In genomic region chr14:33338684-33339083, GRCm38 (mm10) we compare ENCODE assay signal across 30 mouse cellular contexts.
DNase-seq lines count a peak whose midpoint lies in the region; ATAC-seq and TF ChIP-seq lines count a peak whose summit lies in the region.
"Had no signal": no experiment of that assay in that cellular context is flagged by ENCODE, and none has a peak within 500 bp of the region (broad histone marks: within the 10 kb centered on the region; RNA-seq: fewer than 3 reads in every experiment).

No protein-coding gene starts in this region.

- no peak overlapping the region for H3K4me2 ChIP-seq in intestine, postnatal 0 days (replicated peaks; ENCODE audit: low read depth)
- no peak overlapping the region for H3K4me2 ChIP-seq in intestine, embryonic 15.5 days (replicated peaks)
- H3K4me2 ChIP-seq in liver, embryonic 14.5 days (ENCODE audit: low read depth) = no peak overlapping the region
- no peak overlapping the region for H3K4me2 ChIP-seq in liver, embryonic 11.5 days
- H3K4me2 ChIP-seq: embryonic facial prominence, embryonic 15.5 days; forebrain, embryonic 12.5 days; heart, embryonic 12.5 days; hindbrain, embryonic 15.5 days; limb, embryonic 15.5 days; midbrain, embryonic 12.5 days; neural tube, embryonic 13.5 days had no signal

- no peaks in the 10 kb centered on the region for H3K4me1 ChIP-seq in intestine, postnatal 0 days (replicated peaks; ENCODE audit: control insufficient read depth, insufficient read depth, low read length)
- no peaks in the 10 kb centered on the region for H3K4me1 ChIP-seq in intestine, embryonic 15.5 days (replicated peaks)
- H3K4me1 ChIP-seq in liver, embryonic 14.5 days (replicated peaks; ENCODE audit: control insufficient read depth in 2 of 2, insufficient read depth in 2 of 2, low read length in 1 of 2) = no peaks in the 10 kb centered on the region; a peak in 1 of 4 replicates
- H3K4me1 ChIP-seq in liver, embryonic 11.5 days (replicated peaks; ENCODE audit: control insufficient read depth, insufficient read depth, low read length) = no peaks in the 10 kb centered on the region
- H3K4me1 ChIP-seq in MEL (ENCODE audit: control insufficient read depth in 1 of 2, insufficient read depth in 2 of 2, low read length in 2 of 2) = no peaks in the 10 kb centered on the region
- H3K4me1 ChIP-seq: embryonic facial prominence, embryonic 15.5 days; forebrain, embryonic 12.5 days had no signal

- no peak for DNase-seq in liver, embryonic 14.5 days (ENCODE audit: low read depth in 3 of 3, low spot score in 3 of 3)
- no peak for DNase-seq in liver, embryonic 11.5 days (ENCODE audit: low spot score)
- no peak for DNase-seq in MEL (ENCODE audit: low read depth, low spot score)
- no peak for DNase-seq in layer of hippocampus, adult 11-12 months (ENCODE audit: low spot score)
- no peak for DNase-seq in cerebellum, adult 9-11 months
- DNase-seq: adrenal gland, postnatal 10 days; B cell, adult 2 months; cerebellum, adult 11-12 months; cerebellum, postnatal 10 days; gastrocnemius, postnatal 14 days; heart, postnatal 10 days; kidney, adult 8-10 months; kidney, postnatal 14 days; lung, adult 2 months; lung, postnatal 36 days; right cerebral cortex, postnatal 4 days; thymus, adult 2 months; thymus, postnatal 36 days had no signal

- no peak overlapping the region for H3K9ac ChIP-seq in intestine, postnatal 0 days (ENCODE audit: low read depth, low read length)
- H3K9ac ChIP-seq in intestine, embryonic 15.5 days = no peak overlapping the region
- H3K9ac ChIP-seq in liver, embryonic 14.5 days (replicated peaks) = no peak overlapping the region
- H3K9ac ChIP-seq in liver, embryonic 11.5 days (ENCODE audit: low read depth, low read length) = no peak overlapping the region
- no peak overlapping the region for H3K9ac ChIP-seq in MEL (ENCODE audit: control insufficient read depth, low read depth, low read length, poor library complexity, severe bottlenecking)
- H3K9ac ChIP-seq: embryonic facial prominence, embryonic 15.5 days; forebrain, embryonic 12.5 days; heart, embryonic 12.5 days; hindbrain, embryonic 15.5 days; limb, embryonic 15.5 days; midbrain, embryonic 12.5 days; neural tube, embryonic 13.5 days had no signal

- WGBS in intestine, postnatal 0 days = 71% methylated on average over 5 of the region's 5 CpGs
- WGBS in intestine, embryonic 15.5 days = 68% methylated on average over 5 of the region's 5 CpGs
- 53% methylated on average over 5 of the region's 5 CpGs for WGBS in liver, embryonic 14.5 days (ENCODE audit: insufficient replicate concordance)
- WGBS in liver, embryonic 11.5 days = 69% methylated on average over 5 of the region's 5 CpGs

- no peaks in the 10 kb centered on the region for H3K9me3 ChIP-seq in intestine, postnatal 0 days (ENCODE audit: control insufficient read depth)
- no peaks in the 10 kb centered on the region for H3K9me3 ChIP-seq in intestine, embryonic 15.5 days
- H3K9me3 ChIP-seq in liver, embryonic 14.5 days (ENCODE audit: control insufficient read depth, low read length) = no peaks in the 10 kb centered on the region
- no peaks in the 10 kb centered on the region for H3K9me3 ChIP-seq in liver, embryonic 11.5 days (ENCODE audit: control insufficient read depth, low read length)
- no peaks in the 10 kb centered on the region for H3K9me3 ChIP-seq in MEL (replicated peaks; ENCODE audit: insufficient read depth, low read length)
- H3K9me3 ChIP-seq: embryonic facial prominence, embryonic 10.5 days; embryonic facial prominence, embryonic 15.5 days; forebrain, embryonic 12.5 days; heart, embryonic 12.5 days; hindbrain, embryonic 15.5 days; limb, embryonic 10.5 days; limb, embryonic 15.5 days; midbrain, embryonic 12.5 days; neural tube, embryonic 13.5 days had no signal

- no peaks in the 10 kb centered on the region for H3K79me2 ChIP-seq in MEL (ENCODE audit: control insufficient read depth, insufficient read depth, low read length, poor library complexity)

- ATAC-seq in intestine, postnatal 0 days = no peak
- ATAC-seq in intestine, embryonic 15.5 days = no peak
- ATAC-seq in liver, embryonic 14.5 days (ENCODE audit: insufficient read depth) = no peak
- ATAC-seq in liver, embryonic 11.5 days (replicated peaks; ENCODE audit: low FRiP score) = no peak
- 0 out of 2 replicates have a peak, but pooled peaks have one; percentile 52 for ATAC-seq in common myeloid progenitor, adult 5-6 weeks (replicated peaks; ENCODE audit: low read depth, poor library complexity, severe bottlenecking)

- TF ChIP-seq RAD21 in MEL (IDR thresholded peaks at IDR 0.05; ENCODE audit: low read depth, low read length) = no peak; the same call in 1 of the 2 replicates

- no peaks in the 10 kb centered on the region for H3K27me3 ChIP-seq in intestine, postnatal 0 days (replicated peaks; ENCODE audit: control insufficient read depth, insufficient read depth, low read length)
- H3K27me3 ChIP-seq in intestine, embryonic 15.5 days (replicated peaks) = no peaks in the 10 kb centered on the region
- H3K27me3 ChIP-seq in liver, embryonic 14.5 days (ENCODE audit: control insufficient read depth, insufficient read depth, low read length) = no peaks in the 10 kb centered on the region
- H3K27me3 ChIP-seq in liver, embryonic 11.5 days (replicated peaks; ENCODE audit: control insufficient read depth, insufficient read depth, low read length) = no peaks in the 10 kb centered on the region
- H3K27me3 ChIP-seq in MEL (ENCODE audit: control insufficient read depth in 1 of 2, insufficient read depth in 2 of 2, low read length in 2 of 2) = peaks cover 0 to 8% of the 10 kb centered on the region in 2 experiments; a peak in 3 of 4 replicates
- H3K27me3 ChIP-seq: forebrain, embryonic 12.5 days; limb, embryonic 15.5 days; midbrain, embryonic 12.5 days; neural tube, embryonic 13.5 days had no signal

- TF ChIP-seq EP300 in liver, embryonic 14.5 days (IDR thresholded peaks at IDR 0.05; ENCODE audit: low read depth) = no peak
- TF ChIP-seq EP300 in MEL (IDR thresholded peaks at IDR 0.05; ENCODE audit: low read depth in 1 of 2, low read length in 2 of 2) = no peak

- H3K4me3 ChIP-seq in intestine, postnatal 0 days (ENCODE audit: low read depth, low read length) = no peak overlapping the region
- no peak overlapping the region for H3K4me3 ChIP-seq in intestine, embryonic 15.5 days (replicated peaks)
- no peak overlapping the region for H3K4me3 ChIP-seq in liver, embryonic 14.5 days (ENCODE audit: insufficient read depth in 1 of 2, low read depth in 2 of 2, low read length in 2 of 2)
- no peak overlapping the region for H3K4me3 ChIP-seq in liver, embryonic 11.5 days (ENCODE audit: low read depth, low read length)
- no peak overlapping the region for H3K4me3 ChIP-seq in MEL (ENCODE audit: control insufficient read depth in 1 of 2, insufficient read depth in 1 of 2, low read depth in 2 of 2, low read length in 2 of 2)
- H3K4me3 ChIP-seq: embryonic facial prominence, embryonic 10.5 days; embryonic facial prominence, embryonic 15.5 days; forebrain, embryonic 12.5 days; heart, embryonic 12.5 days; hindbrain, embryonic 15.5 days; limb, embryonic 10.5 days; limb, embryonic 15.5 days; midbrain, embryonic 12.5 days; neural tube, embryonic 13.5 days had no signal

- peak; percentile 46 for TF ChIP-seq CTCF in intestine, postnatal 0 days (IDR thresholded peaks at IDR 0.05; ENCODE audit: low read depth)
- peak; percentile 24; the same call in 1 of the 2 replicates for TF ChIP-seq CTCF in liver, embryonic 14.5 days (IDR thresholded peaks at IDR 0.05; ENCODE audit: low read depth)
- peak in 2 of 3 experiments; percentile 5 to 7; a peak in 1 of 6 replicates for TF ChIP-seq CTCF in MEL (IDR thresholded peaks at IDR 0.05 in 2 of 3, conservative IDR thresholded peaks at IDR 0.05 in 1 of 3; ENCODE audit: control insufficient read depth in 1 of 3, insufficient read depth in 1 of 3, low read depth in 2 of 3, low read length in 3 of 3, poor library complexity in 1 of 3, severe bottlenecking in 1 of 3)

- no peaks in the 10 kb centered on the region for H3K36me3 ChIP-seq in intestine, postnatal 0 days (ENCODE audit: control insufficient read depth, insufficient read depth)
- H3K36me3 ChIP-seq in intestine, embryonic 15.5 days = no peaks in the 10 kb centered on the region
- H3K36me3 ChIP-seq in liver, embryonic 14.5 days (replicated peaks; ENCODE audit: control insufficient read depth, insufficient read depth, low read depth) = no peaks in the 10 kb centered on the region
- no peaks in the 10 kb centered on the region for H3K36me3 ChIP-seq in liver, embryonic 11.5 days (ENCODE audit: control insufficient read depth, insufficient read depth, low read length)
- H3K36me3 ChIP-seq in MEL (ENCODE audit: control insufficient read depth in 1 of 2, insufficient read depth in 2 of 2, low read length in 2 of 2) = no peaks in the 10 kb centered on the region
- H3K36me3 ChIP-seq: embryonic facial prominence, embryonic 10.5 days; embryonic facial prominence, embryonic 15.5 days; forebrain, embryonic 12.5 days; heart, embryonic 12.5 days; hindbrain, embryonic 15.5 days; limb, embryonic 10.5 days; limb, embryonic 15.5 days; midbrain, embryonic 12.5 days; neural tube, embryonic 13.5 days had no signal

- TF ChIP-seq POLR2A in MEL (IDR thresholded peaks at IDR 0.05; ENCODE audit: control insufficient read depth in 1 of 2, insufficient read depth in 1 of 2, low read depth in 1 of 2, low read length in 2 of 2, poor library complexity in 1 of 2) = no peak

- no peak overlapping the region for H3K27ac ChIP-seq in intestine, postnatal 0 days (ENCODE audit: low read depth, low read length)
- no peak overlapping the region for H3K27ac ChIP-seq in intestine, embryonic 15.5 days
- no peak overlapping the region for H3K27ac ChIP-seq in liver, embryonic 14.5 days
- H3K27ac ChIP-seq in liver, embryonic 11.5 days (ENCODE audit: low read depth, low read length) = no peak overlapping the region
- no peak overlapping the region for H3K27ac ChIP-seq in MEL (ENCODE audit: control insufficient read depth, low read depth, low read length)
- H3K27ac ChIP-seq: embryonic facial prominence, embryonic 10.5 days; embryonic facial prominence, embryonic 15.5 days; forebrain, embryonic 12.5 days; hindbrain, embryonic 15.5 days; limb, embryonic 10.5 days; limb, embryonic 15.5 days; midbrain, embryonic 12.5 days; neural tube, embryonic 13.5 days had no signal

TF ChIP-seq in MEL, 35 proteins besides CTCF, POLR2A, EP300 and RAD21 (continues in another document):
- TF ChIP-seq CHD1 (IDR thresholded peaks at IDR 0.05; ENCODE audit: low read depth, low read length) (no peak), NELFE (IDR thresholded peaks at IDR 0.05; ENCODE audit: low read depth, low read length) (no peak), CHD2 (IDR thresholded peaks at IDR 0.05; ENCODE audit: low read length) (no peak), GABPA (IDR thresholded peaks at IDR 0.05; ENCODE audit: low read depth, low read length) (no peak), GATA1 (IDR thresholded peaks at IDR 0.05; ENCODE audit: low read depth, low read length) (no peak), TAL1 (IDR thresholded peaks at IDR 0.05; ENCODE audit: low read length) (no peak), SIN3A (IDR thresholded peaks at IDR 0.05; ENCODE audit: low read length) (no peak), ZC3H11A (IDR thresholded peaks at IDR 0.05; ENCODE audit: low read depth, low read length) (no peak), E2F4 (IDR thresholded peaks at IDR 0.05; ENCODE audit: borderline replicate concordance, low read depth, low read length) (no peak), BHLHE40 (IDR thresholded peaks at IDR 0.05; ENCODE audit: borderline replicate concordance, low read depth, low read length) (no peak)
